Mouse (Mus musculus): Measurements from ENCODE around the gene Ly86. TPM values are rescaled to one million over a fixed set of nuclear protein-coding genes. Genes with fewer than 3 reads are reported as not detected.

The Ly86 gene
- polyA plus RNA-seq, 1 experiment from 2014 or later, result 7.3 TPM

DNA sequence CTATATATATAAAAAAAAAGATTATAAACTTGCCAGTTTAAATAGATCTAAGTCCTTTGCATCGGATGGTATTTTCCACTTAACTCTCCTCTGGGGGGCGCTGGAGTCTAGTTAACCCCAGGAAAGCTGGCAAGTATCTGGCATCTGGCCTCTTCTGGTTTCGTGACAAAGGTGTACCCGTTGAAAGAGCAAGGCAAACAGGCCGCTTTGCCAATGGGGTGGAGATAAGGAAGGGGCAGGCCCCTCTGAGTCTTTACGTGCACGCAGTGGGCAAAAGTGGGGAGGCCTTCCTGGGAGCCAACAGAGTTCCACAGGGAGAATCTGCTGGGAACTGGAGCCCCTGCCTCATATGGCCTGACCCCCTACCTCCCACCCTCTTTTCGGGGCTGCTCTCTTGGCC, 122.8 kb downstream of the Ly86 start:
- peak overlapping the region; percentile 32 for H3K4me2 ChIP-seq (ENCODE audit: low read depth, low read length)
- H3K9me3 ChIP-seq (replicated peaks; ENCODE audit: control insufficient read depth, low read length), result no peaks in the 10 kb centered on the region; the same call in 1 of the 2 replicates
- peak; percentile 81 for ATAC-seq (replicated peaks; ENCODE audit: extremely low read depth, insufficient read depth, low FRiP score)
- H3K9ac ChIP-seq (ENCODE audit: low read length), result peak overlapping the region; percentile 51
- H3K36me3 ChIP-seq (ENCODE audit: control insufficient read depth, insufficient read depth), result no peaks in the 10 kb centered on the region
- peak overlapping the region; percentile 75 for H3K27ac ChIP-seq (ENCODE audit: low read length)
- no peaks in the 10 kb centered on the region for H3K27me3 ChIP-seq (ENCODE audit: control insufficient read depth, insufficient read depth, low read length)
- WGBS, result 4% methylated on average over 8 of the region's 8 CpGs
- peaks cover 21% of the 10 kb centered on the region for H3K4me1 ChIP-seq (ENCODE audit: control insufficient read depth, insufficient read depth, low read length)
- H3K4me3 ChIP-seq (ENCODE audit: low read length), result no peak overlapping the region
